Mouse (Mus musculus): ENCODE measurements at regions not wholly inside any gene's neighbourhood (a gene's known extent, or its start where the extent isn't known, plus 50 kb on each side); places are given as distances from the start of the nearest gene placed in this dataset.

GRCm38 (mm10) chr7:64065529-64066247, 87.9 kb upstream of the Trpm1 start:
- no peak overlapping the region for H3K9ac ChIP-seq (ENCODE audit: low read length)
- no peak for DNase-seq (ENCODE audit: low spot score)
- no peak for ATAC-seq (replicated peaks; ENCODE audit: low FRiP score, low TSS enrichment, low read depth)

GRCm38 (mm10) chr7:64064460-64065241, 89.0 kb upstream of the Trpm1 start:
- Histone ChIP-seq H3K9me3 (ENCODE audit: control insufficient read depth, low read length) (no peaks in the 10 kb centered on the region), H3K36me3 (ENCODE audit: control insufficient read depth, insufficient read depth, low read length) (no peaks in the 10 kb centered on the region), H3K4me3 (ENCODE audit: low read depth, low read length) (no peak overlapping the region), H3K27me3 (replicated peaks; ENCODE audit: control insufficient read depth, insufficient read depth, low read length) (no peaks in the 10 kb centered on the region), H3K4me1 (replicated peaks; ENCODE audit: control insufficient read depth, insufficient read depth, low read length) (no peaks in the 10 kb centered on the region), H3K27ac (ENCODE audit: low read depth) (no peak overlapping the region), H3K9ac (ENCODE audit: low read length) (no peak overlapping the region), H3K4me2 (ENCODE audit: low read length) (no peak overlapping the region)
- ATAC-seq (replicated peaks; ENCODE audit: low FRiP score, low TSS enrichment, low read depth) (peak; percentile 80; the same call in 1 of the 2 replicates), DNase-seq (ENCODE audit: low spot score) (no peak)
- 57% methylated on average over 7 of the region's 7 CpGs for WGBS

More at GRCm38 (mm10) chr7:64065529-64066247, 87.9 kb upstream of the Trpm1 start:
- Histone ChIP-seq H3K4me2 (ENCODE audit: low read length) (no peak overlapping the region), H3K4me3 (ENCODE audit: low read depth, low read length) (no peak overlapping the region), H3K9me3 (ENCODE audit: control insufficient read depth, low read length) (no peaks in the 10 kb centered on the region), H3K4me1 (replicated peaks; ENCODE audit: control insufficient read depth, insufficient read depth, low read length) (no peaks in the 10 kb centered on the region), H3K27me3 (replicated peaks; ENCODE audit: control insufficient read depth, insufficient read depth, low read length) (no peaks in the 10 kb centered on the region), H3K36me3 (ENCODE audit: control insufficient read depth, insufficient read depth, low read length) (no peaks in the 10 kb centered on the region), H3K27ac (ENCODE audit: low read depth) (no peak overlapping the region)
- WGBS, result 91% methylated on average over 23 of the region's 23 CpGs

GRCm38 (mm10) chr7:64061170-64061569, 92.5 kb upstream of the Trpm1 start:
- Histone ChIP-seq H3K4me3 (ENCODE audit: low read depth, low read length) (no peak overlapping the region), H3K36me3 (ENCODE audit: control insufficient read depth, insufficient read depth, low read length) (no peaks in the 10 kb centered on the region), H3K4me1 (replicated peaks; ENCODE audit: control insufficient read depth, insufficient read depth, low read length) (no peaks in the 10 kb centered on the region), H3K9ac (ENCODE audit: low read length) (no peak overlapping the region), H3K27me3 (replicated peaks; ENCODE audit: control insufficient read depth, insufficient read depth, low read length) (no peaks in the 10 kb centered on the region), H3K4me2 (ENCODE audit: low read length) (no peak overlapping the region), H3K27ac (ENCODE audit: low read depth) (no peak overlapping the region), H3K9me3 (ENCODE audit: control insufficient read depth, low read length) (no peaks in the 10 kb centered on the region)
- DNase-seq (ENCODE audit: low spot score), result no peak
- no peak for ATAC-seq (replicated peaks; ENCODE audit: low FRiP score, low TSS enrichment, low read depth)
- 60% methylated on average over 4 of the region's 4 CpGs for WGBS

GRCm38 (mm10) chr7:64060582-64060981, 93.1 kb upstream of the Trpm1 start:
- DNase-seq (ENCODE audit: low spot score) (no peak), ATAC-seq (replicated peaks; ENCODE audit: low FRiP score, low TSS enrichment, low read depth) (no peak)
- 93% methylated on average over 1 of the region's 1 CpGs for WGBS
- Histone ChIP-seq H3K4me3 (ENCODE audit: low read depth, low read length) (no peak overlapping the region), H3K27me3 (replicated peaks; ENCODE audit: control insufficient read depth, insufficient read depth, low read length) (no peaks in the 10 kb centered on the region), H3K4me1 (replicated peaks; ENCODE audit: control insufficient read depth, insufficient read depth, low read length) (no peaks in the 10 kb centered on the region), H3K9ac (ENCODE audit: low read length) (no peak overlapping the region), H3K9me3 (ENCODE audit: control insufficient read depth, low read length) (no peaks in the 10 kb centered on the region), H3K4me2 (ENCODE audit: low read length) (no peak overlapping the region), H3K36me3 (ENCODE audit: control insufficient read depth, insufficient read depth, low read length) (no peaks in the 10 kb centered on the region), H3K27ac (ENCODE audit: low read depth) (no peak overlapping the region)

- Histone ChIP-seq H3K9me3 (ENCODE audit: control insufficient read depth, low read length) (no peaks in the 10 kb centered on the region), H3K36me3 (ENCODE audit: control insufficient read depth, insufficient read depth, low read length) (no peaks in the 10 kb centered on the region), H3K9ac (ENCODE audit: low read length) (no peak overlapping the region), H3K27ac (ENCODE audit: low read depth) (no peak overlapping the region), H3K4me1 (replicated peaks; ENCODE audit: control insufficient read depth, insufficient read depth, low read length) (no peaks in the 10 kb centered on the region), H3K4me3 (ENCODE audit: low read depth, low read length) (no peak overlapping the region), H3K4me2 (ENCODE audit: low read length) (no peak overlapping the region), H3K27me3 (replicated peaks; ENCODE audit: control insufficient read depth, insufficient read depth, low read length) (no peaks in the 10 kb centered on the region)
- ATAC-seq (replicated peaks; ENCODE audit: low FRiP score, low TSS enrichment, low read depth), result no peak
- no peak for DNase-seq (ENCODE audit: low spot score)
- WGBS, result 0% methylated on average over 1 of the region's 1 CpGs
These were observed 93.6 kb upstream of the Trpm1 start for GRCm38 (mm10) chr7:64060051-64060450.

- DNase-seq (ENCODE audit: low spot score), result no peak
- ATAC-seq (replicated peaks; ENCODE audit: low FRiP score, low TSS enrichment, low read depth), result no peak
- Histone ChIP-seq H3K4me2 (ENCODE audit: low read length) (no peak overlapping the region), H3K4me3 (ENCODE audit: low read depth, low read length) (no peak overlapping the region), H3K4me1 (replicated peaks; ENCODE audit: control insufficient read depth, insufficient read depth, low read length) (no peaks in the 10 kb centered on the region), H3K36me3 (ENCODE audit: control insufficient read depth, insufficient read depth, low read length) (no peaks in the 10 kb centered on the region), H3K27ac (ENCODE audit: low read depth) (peak overlapping the region; percentile 11; the same call in 1 of the 2 replicates), H3K27me3 (replicated peaks; ENCODE audit: control insufficient read depth, insufficient read depth, low read length) (no peaks in the 10 kb centered on the region), H3K9me3 (ENCODE audit: control insufficient read depth, low read length) (no peaks in the 10 kb centered on the region), H3K9ac (ENCODE audit: low read length) (no peak overlapping the region)
- WGBS, result 29% methylated on average over 4 of the region's 4 CpGs
These were observed 95.3 kb upstream of the Trpm1 start for GRCm38 (mm10) chr7:64058282-64058872.

GRCm38 (mm10) chr7:64057873-64058272, 95.8 kb upstream of the Trpm1 start:
- ATAC-seq (replicated peaks; ENCODE audit: low FRiP score, low TSS enrichment, low read depth) (peak; percentile 54; the same call in 1 of the 2 replicates), DNase-seq (ENCODE audit: low spot score) (no peak)
- Histone ChIP-seq H3K9ac (ENCODE audit: low read length) (no peak overlapping the region), H3K27ac (ENCODE audit: low read depth) (peak overlapping the region; percentile 11; the same call in 1 of the 2 replicates), H3K4me1 (replicated peaks; ENCODE audit: control insufficient read depth, insufficient read depth, low read length) (no peaks in the 10 kb centered on the region), H3K4me2 (ENCODE audit: low read length) (no peak overlapping the region), H3K27me3 (replicated peaks; ENCODE audit: control insufficient read depth, insufficient read depth, low read length) (no peaks in the 10 kb centered on the region), H3K4me3 (ENCODE audit: low read depth, low read length) (no peak overlapping the region), H3K9me3 (ENCODE audit: control insufficient read depth, low read length) (no peaks in the 10 kb centered on the region), H3K36me3 (ENCODE audit: control insufficient read depth, insufficient read depth, low read length) (no peaks in the 10 kb centered on the region)
- WGBS, result 64% methylated on average over 4 of the region's 4 CpGs

GRCm38 (mm10) chr7:64056498-64056897, 97.1 kb upstream of the Trpm1 start:
- no peak for DNase-seq (ENCODE audit: low spot score)
- WGBS, result 82% methylated on average over 3 of the region's 3 CpGs
- H3K9ac ChIP-seq (ENCODE audit: low read length), result no peak overlapping the region
- H3K4me3 ChIP-seq (ENCODE audit: low read depth, low read length), result no peak overlapping the region
- H3K4me2 ChIP-seq (ENCODE audit: low read length), result no peak overlapping the region
- no peaks in the 10 kb centered on the region for H3K4me1 ChIP-seq (replicated peaks; ENCODE audit: control insufficient read depth, insufficient read depth, low read length)
- no peak overlapping the region for H3K27ac ChIP-seq (ENCODE audit: low read depth)
- ATAC-seq (replicated peaks; ENCODE audit: low FRiP score, low TSS enrichment, low read depth), result no peak
- no peaks in the 10 kb centered on the region for H3K36me3 ChIP-seq (ENCODE audit: control insufficient read depth, insufficient read depth, low read length)
- H3K9me3 ChIP-seq (ENCODE audit: control insufficient read depth, low read length), result no peaks in the 10 kb centered on the region
- H3K27me3 ChIP-seq (replicated peaks; ENCODE audit: control insufficient read depth, insufficient read depth, low read length), result no peaks in the 10 kb centered on the region
